Mouse (Mus musculus) ovary, postnatal 14 days (tissue): ENCODE measurements at regions not wholly inside any gene's neighbourhood (a gene's known extent, or its start where the extent isn't known, plus 50 kb on each side); places are given as distances from the start of the nearest gene placed in this dataset.

ENCODE experiments used
- DNase-seq: peaks from one replicate; pipeline ENCODE4 v3.0.0; 2022; ENCODE audit warnings: low spot score

DNA sequence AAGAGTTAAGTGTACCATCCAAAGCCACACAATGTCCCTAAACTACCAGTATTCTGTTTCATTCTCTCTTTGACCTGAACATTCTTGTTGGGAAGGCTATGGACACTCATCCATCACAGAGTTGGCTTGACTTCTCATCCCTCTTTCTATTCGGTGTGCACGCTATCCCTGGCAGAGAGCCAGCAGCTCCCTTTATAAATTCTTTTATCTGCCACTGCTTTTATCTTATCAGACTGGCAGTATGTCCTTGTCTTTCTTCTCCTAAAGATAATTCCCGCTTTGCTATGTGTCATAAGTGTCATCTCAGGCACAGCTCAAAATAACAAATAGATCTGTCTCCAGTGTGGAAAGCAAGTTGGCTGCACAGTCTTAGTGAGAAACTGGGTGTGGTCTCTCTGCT, 106.6 kb upstream of the Lipc start:
- no peak for DNase-seq

GRCm38 (mm10) chr9:71056836-71057235, 104.8 kb upstream of the Lipc start:
- DNase-seq = no peak

DNA sequence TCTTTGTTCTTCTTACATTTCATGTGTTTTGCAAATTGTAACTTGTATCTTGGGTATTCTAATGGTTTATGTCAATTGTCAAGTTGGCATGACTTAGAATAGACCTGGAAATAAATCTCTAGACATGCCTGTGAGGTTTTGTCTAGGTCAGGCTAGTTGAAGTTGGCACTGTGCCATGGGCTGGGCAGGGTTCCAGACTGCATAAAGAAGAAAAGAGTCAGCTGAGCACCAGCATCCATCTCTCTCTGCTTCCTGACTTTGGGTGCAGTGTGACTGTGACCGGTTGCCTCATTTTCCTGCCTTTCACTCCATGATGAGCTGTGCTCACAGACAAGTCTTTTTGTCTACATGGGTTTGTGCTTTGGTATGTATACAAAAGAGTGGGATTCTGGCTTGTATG, 91.9 kb upstream of the Lipc start:
- DNase-seq = peak; percentile 17

GRCm38 (mm10) chr9:71035286-71035685, 83.3 kb upstream of the Lipc start:
- no peak for DNase-seq

DNA sequence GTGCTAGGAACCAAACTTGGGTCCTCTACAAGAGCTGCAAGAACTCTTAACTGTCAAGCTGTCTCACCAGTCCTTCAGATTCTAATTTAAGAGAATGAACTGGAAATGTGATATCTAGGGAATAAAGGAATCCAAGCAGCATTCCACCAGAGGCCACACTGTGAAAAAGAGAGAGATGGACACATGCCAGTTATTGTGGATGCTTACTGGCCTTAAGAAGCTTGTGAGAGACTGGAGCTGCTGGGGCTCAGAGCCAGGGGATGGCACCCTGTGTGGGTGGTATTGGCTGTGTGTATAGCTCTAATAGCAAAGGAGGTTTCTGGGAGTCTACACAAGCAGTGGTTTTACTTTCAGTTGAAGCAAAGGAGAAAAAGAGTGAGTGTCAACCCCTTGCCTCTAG, 80.1 kb upstream of the Lipc start:
- DNase-seq = no peak

DNA sequence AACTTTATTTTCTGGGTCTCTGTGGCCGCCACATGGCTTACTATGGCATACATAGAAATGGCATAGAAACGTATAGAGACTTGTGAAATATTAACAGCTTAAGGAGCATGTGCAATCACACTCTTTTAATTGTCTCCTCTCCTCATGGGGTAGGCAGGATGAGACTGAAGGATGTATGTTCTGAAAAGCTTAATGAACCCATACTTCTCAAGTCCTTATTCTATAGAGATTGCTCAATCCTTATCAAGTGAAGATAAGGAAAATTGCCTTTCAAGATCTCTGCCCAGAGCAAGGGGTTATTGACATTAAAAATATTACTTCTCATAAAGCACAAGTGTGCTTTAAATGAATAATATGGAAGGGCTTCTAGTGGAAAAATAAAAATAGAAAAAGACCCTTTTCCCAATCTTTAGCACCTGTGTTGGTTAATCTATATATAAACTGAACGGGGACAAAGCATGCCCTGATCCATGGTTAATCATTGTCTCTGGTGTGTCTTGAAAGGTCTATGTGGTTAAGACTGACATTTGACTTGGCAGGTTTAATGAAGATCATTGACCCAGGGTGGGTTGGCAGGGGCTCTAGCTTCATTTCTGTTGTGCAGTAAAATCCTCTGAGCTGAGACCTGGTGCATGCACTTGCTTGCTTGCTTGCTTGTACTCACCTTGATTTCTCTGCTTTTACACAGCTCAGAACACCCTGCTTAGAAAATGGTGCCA, 78.3 kb upstream of the Lipc start:
- no peak for DNase-seq

- no peak for DNase-seq
Observed at GRCm38 (mm10) chr9:71028102-71028501, 76.1 kb upstream of the Lipc start.

DNA sequence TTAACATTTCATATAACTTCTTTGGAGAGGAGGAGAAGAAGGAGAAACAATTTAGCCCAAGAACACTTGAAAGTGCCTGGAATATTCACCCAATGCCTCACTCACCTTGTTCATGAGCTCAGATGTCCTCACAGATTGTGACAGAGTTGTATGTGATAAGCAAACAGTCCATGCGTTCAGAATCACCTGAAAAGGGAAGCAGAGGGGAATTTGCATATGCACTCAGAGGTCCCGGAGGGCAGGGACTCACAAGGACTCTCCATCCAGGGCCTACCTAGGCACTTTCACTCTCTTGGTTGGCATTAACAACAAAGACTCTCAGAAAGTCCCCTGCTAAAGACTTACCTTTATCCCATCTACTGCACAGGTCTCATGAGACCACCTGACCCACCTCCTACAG, 75.6 kb upstream of the Lipc start:
- no peak for DNase-seq

- DNase-seq = no peak
Observed at GRCm38 (mm10) chr9:71025196-71025595, 73.2 kb upstream of the Lipc start.

DNA sequence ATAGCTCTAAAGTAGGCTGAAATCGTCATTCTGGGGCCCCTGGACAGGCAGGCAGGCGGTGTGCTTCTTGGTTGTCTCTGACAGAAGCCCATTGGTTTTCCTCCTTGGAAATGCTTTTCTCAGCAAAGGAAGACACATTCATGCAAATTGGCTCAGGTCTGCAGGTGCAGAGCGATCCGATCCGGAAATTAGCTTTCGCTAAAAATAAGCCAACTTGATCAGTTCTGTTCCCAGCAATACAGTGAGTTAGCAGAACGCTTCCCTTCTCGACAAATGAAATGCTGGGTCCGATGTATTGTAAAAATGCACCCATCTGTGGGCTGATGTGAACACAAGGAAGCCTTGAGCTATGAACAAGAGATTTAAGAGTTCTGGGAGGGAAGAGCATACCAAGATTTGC, 66.2 kb upstream of the Lipc start:
- DNase-seq = no peak

GRCm38 (mm10) chr9:71017396-71018179, 65.6 kb upstream of the Lipc start:
- no peak for DNase-seq

GRCm38 (mm10) chr9:71015942-71016341, 63.9 kb upstream of the Lipc start:
- no peak for DNase-seq

GRCm38 (mm10) chr9:71015400-71015799, 63.4 kb upstream of the Lipc start:
- no peak for DNase-seq

GRCm38 (mm10) chr9:71012399-71012798, 60.4 kb upstream of the Lipc start:
- DNase-seq = no peak

DNA sequence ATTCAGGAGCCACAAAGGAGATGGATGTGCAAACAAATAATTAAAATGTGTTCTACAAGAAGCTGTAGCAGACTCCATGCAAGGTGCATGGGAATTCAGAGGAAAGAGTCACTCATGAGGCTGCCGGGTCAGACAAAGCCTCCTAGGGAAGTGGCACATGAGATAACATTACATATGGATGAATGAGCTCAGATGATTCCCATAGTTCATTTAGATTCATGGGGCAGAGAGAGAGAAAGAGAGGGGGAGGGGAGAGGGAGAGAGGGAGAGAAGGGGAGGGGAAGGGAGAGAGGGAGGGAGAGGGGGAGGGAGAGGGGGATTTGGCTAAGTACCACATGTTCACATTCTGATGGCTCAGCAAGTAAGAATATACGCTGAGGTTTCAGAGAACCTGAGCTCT, 52.6 kb upstream of the Lipc start:
- no peak for DNase-seq
